Mouse (Mus musculus) MEL (cell line): ENCODE results near the gene Tmod1. TPM values are rescaled to one million over a fixed set of nuclear protein-coding genes. Genes with fewer than 3 reads are reported as not detected.

ENCODE experiments used
- DNase-seq: peaks from one replicate; pipeline ENCODE4 v3.0.0; 2011; ENCODE audit warnings: low read depth, low spot score
- H3K27ac ChIP-seq: 2 replicates; pipeline ENCODE4 v1.5.1; 2012; ENCODE audit warnings: low read depth, mild to moderate bottlenecking, control low read depth, low read length, moderate library complexity; ENCODE audit not compliant: control insufficient read depth
- H3K27me3 ChIP-seq, 2 experiments: fragments of 150-350 bp in 1 of 2; sonication (generic) in 1 of 2; 2 replicates each; pipeline ENCODE4 v1.6.1; 2012; ENCODE audit warnings: low read length in 2 of 2, mild to moderate bottlenecking in 2 of 2, improper control_type of control experiment in 1 of 2, moderate library complexity in 1 of 2; ENCODE audit not compliant: insufficient read depth in 2 of 2, control insufficient read depth in 1 of 2
- H3K36me3 ChIP-seq, 2 experiments: 2 replicates each; pipeline ENCODE4 v1.6.1; 2012 to 2014; ENCODE audit warnings: low read length in 2 of 2, improper control_type of control experiment in 1 of 2, inconsistent platforms in 1 of 2, mild to moderate bottlenecking in 1 of 2; ENCODE audit not compliant: insufficient read depth in 2 of 2, control insufficient read depth in 1 of 2
- H3K4me1 ChIP-seq, 2 experiments: fragments of 150-350 bp in 1 of 2; sonication (generic) in 1 of 2; 2 replicates each; pipeline ENCODE4 v1.6.1; 2012; ENCODE audit warnings: low read length in 2 of 2, improper control_type of control experiment in 1 of 2, mild to moderate bottlenecking in 1 of 2; ENCODE audit not compliant: insufficient read depth in 2 of 2, control insufficient read depth in 1 of 2
- H3K4me3 ChIP-seq, 2 experiments: fragments of 150-350 bp in 1 of 2; sonication (generic) in 1 of 2; 2 replicates each; pipeline ENCODE4 v1.5.1; 2012; ENCODE audit warnings: low read depth in 2 of 2, low read length in 2 of 2, mild to moderate bottlenecking in 2 of 2, moderate library complexity in 2 of 2, control low read depth in 1 of 2, improper control_type of control experiment in 1 of 2; ENCODE audit not compliant: control insufficient read depth in 1 of 2, insufficient read depth in 1 of 2
- H3K79me2 ChIP-seq: 2 replicates; pipeline ENCODE4 v1.6.1; 2012; ENCODE audit warnings: mild to moderate bottlenecking, low read length, moderate library complexity; ENCODE audit not compliant: control insufficient read depth, poor library complexity, insufficient read depth
- H3K9ac ChIP-seq: 2 replicates; pipeline ENCODE4 v1.6.1; 2012; ENCODE audit warnings: low read depth, mild to moderate bottlenecking, control low read depth, low read length, moderate library complexity; ENCODE audit not compliant: control insufficient read depth, poor library complexity, severe bottlenecking
- H3K9me3 ChIP-seq: fragments of 150-350 bp; sonication (generic); replicated peaks from 2 replicates; pipeline ENCODE4 v1.6.1; 2012; ENCODE audit warnings: mild to moderate bottlenecking, low read length, improper control_type of control experiment, moderate library complexity; ENCODE audit not compliant: insufficient read depth
- CTCF ChIP-seq, 3 experiments: IDR thresholded peaks in 2 of 3; conservative IDR thresholded peaks in 1 of 3; 2 replicates each; pipeline ENCODE4 v1.5.1; 2011 to 2012; ENCODE audit warnings: low read length in 3 of 3, low read depth in 2 of 3, mild to moderate bottlenecking in 2 of 3, improper control_type of control experiment in 1 of 3, inconsistent platforms in 1 of 3, mixed read lengths in 1 of 3, moderate library complexity in 1 of 3; ENCODE audit not compliant: control insufficient read depth in 1 of 3, insufficient read depth in 1 of 3, poor library complexity in 1 of 3, severe bottlenecking in 1 of 3
- E2F4 ChIP-seq: IDR thresholded peaks from 2 replicates; pipeline ENCODE4 v1.6.1; 2011; ENCODE audit warnings: low read depth, low read length, improper control_type of control experiment, borderline replicate concordance
- GABPA ChIP-seq: IDR thresholded peaks from 2 replicates; pipeline ENCODE4 v1.6.1; 2012; ENCODE audit warnings: low read depth, mild to moderate bottlenecking, inconsistent platforms, low read length, improper control_type of control experiment, moderate library complexity
- JUND ChIP-seq: IDR thresholded peaks from 2 replicates; pipeline ENCODE4 v1.6.1; 2011; ENCODE audit warnings: low read depth, mild to moderate bottlenecking, improper control_type of control experiment, low read length
- MAX ChIP-seq: IDR thresholded peaks from 2 replicates; pipeline ENCODE4 v1.6.1; 2011; ENCODE audit warnings: low read length, improper control_type of control experiment
- MEF2A ChIP-seq: IDR thresholded peaks from 2 replicates; pipeline ENCODE4 v1.6.1; 2014; ENCODE audit warnings: low read depth, mild to moderate bottlenecking, inconsistent platforms, low read length, improper control_type of control experiment; ENCODE audit not compliant: poor library complexity, insufficient replicate concordance, severe bottlenecking; ENCODE audit errors: extremely low read depth
- MXI1 ChIP-seq: IDR thresholded peaks from 2 replicates; pipeline ENCODE4 v1.6.1; 2011; ENCODE audit warnings: mild to moderate bottlenecking, low read depth, low read length, improper control_type of control experiment
- NELFE ChIP-seq: IDR thresholded peaks from 2 replicates; pipeline ENCODE4 v1.6.1; 2011; ENCODE audit warnings: low read depth, low read length, improper control_type of control experiment
- POLR2A ChIP-seq, 2 experiments: IDR thresholded peaks; 2 replicates each; pipeline ENCODE4 v1.6.1; 2011 to 2012; ENCODE audit warnings: low read length in 2 of 2, mild to moderate bottlenecking in 2 of 2, control low read depth in 1 of 2, improper control_type of control experiment in 1 of 2, low read depth in 1 of 2, moderate library complexity in 1 of 2; ENCODE audit not compliant: control insufficient read depth in 1 of 2, insufficient read depth in 1 of 2, poor library complexity in 1 of 2
- POLR2AphosphoS2 ChIP-seq: IDR thresholded peaks from 2 replicates; pipeline ENCODE4 v1.6.1; 2011; ENCODE audit warnings: low read length, improper control_type of control experiment
- RAD21 ChIP-seq: IDR thresholded peaks from 2 replicates; pipeline ENCODE4 v1.6.1; 2011; ENCODE audit warnings: mild to moderate bottlenecking, low read depth, low read length, improper control_type of control experiment
- SIN3A ChIP-seq: IDR thresholded peaks from 2 replicates; pipeline ENCODE4 v1.6.1; 2012; ENCODE audit warnings: low read length, improper control_type of control experiment, inconsistent platforms
- TAL1 ChIP-seq: IDR thresholded peaks from 2 replicates; pipeline ENCODE4 v1.6.1; 2012; ENCODE audit warnings: mild to moderate bottlenecking, inconsistent platforms, low read length, moderate library complexity, mixed read lengths
- TBP ChIP-seq: IDR thresholded peaks from 2 replicates; pipeline ENCODE4 v1.8.0; 2011; ENCODE audit warnings: low read depth, low read length, improper control_type of control experiment
- USF1 ChIP-seq: IDR thresholded peaks from 2 replicates; pipeline ENCODE4 v1.6.1; 2014; ENCODE audit warnings: low read depth, mild to moderate bottlenecking, inconsistent platforms, low read length, improper control_type of control experiment, moderate library complexity
- USF2 ChIP-seq, 2 experiments: IDR thresholded peaks; 2 replicates each; pipeline ENCODE4 v1.6.1; 2011 to 2012; ENCODE audit warnings: improper control_type of control experiment in 2 of 2, low read length in 2 of 2, borderline replicate concordance in 1 of 2, inconsistent platforms in 1 of 2, low read depth in 1 of 2, mild to moderate bottlenecking in 1 of 2; ENCODE audit not compliant: insufficient read depth in 1 of 2
- ZKSCAN1 ChIP-seq: IDR thresholded peaks from 2 replicates; pipeline ENCODE4 v1.6.1; 2012; ENCODE audit warnings: low read depth, mild to moderate bottlenecking, inconsistent platforms, low read length, improper control_type of control experiment, moderate library complexity
- ZMIZ1 ChIP-seq: IDR thresholded peaks from 2 replicates; pipeline ENCODE4 v1.6.1; 2012; ENCODE audit warnings: low read depth, mild to moderate bottlenecking, inconsistent platforms, low read length, improper control_type of control experiment, moderate library complexity
- ZNF384 ChIP-seq: IDR thresholded peaks from 2 replicates; pipeline ENCODE4 v1.6.1; 2012; ENCODE audit warnings: low read depth, mild to moderate bottlenecking, inconsistent platforms, low read length, improper control_type of control experiment
- polyA plus RNA-seq, 2 experiments: library from polyadenylated mRNA; stranded (reverse) in 1 of 2; unstranded in 1 of 2; fragments of >175 nt in 1 of 2; fragments of >200 nt in 1 of 2; gene quantifications; 2 replicates each; pipeline versions ENCODE4 v1.2.1 to v1.2.4; 2012; ENCODE audit warnings: low replicate concordance in 2 of 2, low read depth in 1 of 2; ENCODE audit not compliant: insufficient read length in 2 of 2, insufficient read depth in 1 of 2, missing spikeins in 1 of 2
- total RNA-seq: library from RNA; depleted of rRNA; stranded (reverse); fragments of 300-350 nt; gene quantifications from 2 replicates; pipeline ENCODE4 v1.2.3, GENCODE M21; 2012

The Tmod1 gene
- total and polyA plus RNA-seq, 3 experiments: 2.3 to 8.1 TPM; not detected in 1

- Histone ChIP-seq H3K9ac (no peak overlapping the region), H3K36me3 (peaks cover 0 to 3% of the 10 kb centered on the region in 2 experiments; a peak in 2 of 4 replicates), H3K79me2 (no peaks in the 10 kb centered on the region), H3K4me3 (no peak overlapping the region), H3K4me1 (peaks cover 0 to 5% of the 10 kb centered on the region in 2 experiments; a peak in 2 of 4 replicates), H3K27me3 (no peaks in the 10 kb centered on the region), H3K27ac (no peak overlapping the region), H3K9me3 (no peaks in the 10 kb centered on the region)
- TF ChIP-seq ZKSCAN1 (no peak), NELFE (no peak), ZNF384 (no peak), RAD21 (peak; percentile 12), USF2 (IDR thresholded peaks at IDR 0.05; ENCODE audit: borderline replicate concordance in 1 of 2, insufficient read depth in 1 of 2, low read depth in 1 of 2, low read length in 2 of 2) (no peak), CTCF (IDR thresholded peaks at IDR 0.05 in 2 of 3, conservative IDR thresholded peaks at IDR 0.05 in 1 of 3; ENCODE audit: control insufficient read depth in 1 of 3, insufficient read depth in 1 of 3, low read depth in 2 of 3, low read length in 3 of 3, poor library complexity in 1 of 3, severe bottlenecking in 1 of 3) (peak in 1 of 3 experiments; percentile 14; a peak in 1 of 6 replicates), MEF2A (no peak), USF1 (no peak), E2F4 (no peak), JUND (no peak), TBP (no peak), MAX (no peak), GABPA (no peak), SIN3A (no peak), ZMIZ1 (no peak)
- no peak for DNase-seq
Observed at GRCm38 (mm10) chr4:46029552-46029951, 9.2 kb upstream of the Tmod1 start.

- no peaks in the 10 kb centered on the region for H3K27me3 ChIP-seq
- no peak for DNase-seq
- H3K9ac ChIP-seq: no peak overlapping the region; the same call in 1 of the 2 replicates
- no peak overlapping the region for H3K27ac ChIP-seq
- TF ChIP-seq TBP (no peak), MEF2A (no peak), POLR2A (IDR thresholded peaks at IDR 0.05; ENCODE audit: control insufficient read depth in 1 of 2, insufficient read depth in 1 of 2, low read depth in 1 of 2, low read length in 2 of 2, poor library complexity in 1 of 2) (no peak), POLR2AphosphoS2 (no peak), TAL1 (no peak), MXI1 (no peak), RAD21 (no peak)
- H3K36me3 ChIP-seq: peaks cover 0 to 3% of the 10 kb centered on the region in 2 experiments; a peak in 2 of 4 replicates
- H3K9me3 ChIP-seq: no peaks in the 10 kb centered on the region
- H3K4me3 ChIP-seq: no peak overlapping the region
- H3K79me2 ChIP-seq: no peaks in the 10 kb centered on the region
- peaks cover 0 to 5% of the 10 kb centered on the region in 2 experiments; a peak in 2 of 4 replicates for H3K4me1 ChIP-seq
Observed at GRCm38 (mm10) chr4:46032448-46032847, 6.3 kb upstream of the Tmod1 start.
